Mouse (Mus musculus) lung, postnatal 0 days (tissue): ENCODE measurements around the gene Ptprt.

Source experiments
- CTCF ChIP-seq: IDR thresholded peaks from 2 replicates; pipeline ENCODE4 v1.5.1; 2016; ENCODE audit warnings: antibody characterized with exemption, mild to moderate bottlenecking
- EP300 ChIP-seq: IDR thresholded peaks from 2 replicates; pipeline ENCODE4 v1.6.1; 2016; ENCODE audit warnings: antibody characterized with exemption, mild to moderate bottlenecking, control low read depth

- TF ChIP-seq CTCF (no peak), EP300 (no peak)
Observed at GRCm38 (mm10) chr2:162197316-162197715, 463.6 kb downstream of the Ptprt start.
